Mouse (Mus musculus) neural tube, embryonic 11.5 days (tissue): ENCODE data around the gene Prr23a2. TPM values are rescaled to one million over a fixed set of nuclear protein-coding genes. Genes with fewer than 3 reads are reported as not detected.
"Not testable (repeated sequence)": the region's sequence is repeated elsewhere in the genome, so short reads cannot be mapped to it uniquely, and the experiment has no call there.

Source experiments
- ATAC-seq: fragments of 200-750 bp; cut with Nextera tagmentation; 2 replicates; pipeline ENCODE4 v1.8.0; 2017; ENCODE audit warnings: moderate number of reproducible peaks, mild to moderate bottlenecking, moderate TSS enrichment, moderate library complexity; ENCODE audit not compliant: insufficient read depth, low FRiP score, low TSS enrichment
- DNase-seq: peaks from one replicate; pipeline ENCODE4 v3.0.0-alpha.2; 2015; ENCODE audit warnings: low spot score
- H3K27ac ChIP-seq: fragments of 300-500 bp; sonication (generic); 2 replicates; pipeline ENCODE4 v1.5.1; 2014; ENCODE audit warnings: low read depth, mild to moderate bottlenecking, low read length
- H3K27me3 ChIP-seq: fragments of 300-500 bp; sonication (generic); 2 replicates; pipeline ENCODE4 v1.6.1; 2014; ENCODE audit warnings: mild to moderate bottlenecking, low read length, mixed read lengths; ENCODE audit not compliant: control insufficient read depth, insufficient read depth
- H3K36me3 ChIP-seq: fragments of 300-500 bp; sonication (generic); 2 replicates; pipeline ENCODE4 v1.6.1; 2014; ENCODE audit warnings: mild to moderate bottlenecking, low read length, moderate library complexity, mixed read lengths; ENCODE audit not compliant: control insufficient read depth, insufficient read depth
- H3K4me1 ChIP-seq: fragments of 300-500 bp; sonication (generic); 2 replicates; pipeline ENCODE4 v1.6.1; 2014; ENCODE audit warnings: low read length, mixed read lengths; ENCODE audit not compliant: control insufficient read depth, insufficient read depth
- H3K4me2 ChIP-seq: fragments of 300-500 bp; sonication (generic); 2 replicates; pipeline ENCODE4 v1.6.1; 2014; ENCODE audit warnings: low read depth, mild to moderate bottlenecking, moderate library complexity
- H3K4me3 ChIP-seq: fragments of 300-500 bp; sonication (generic); 2 replicates; pipeline ENCODE4 v1.5.1; 2014; ENCODE audit warnings: low read depth, low read length
- H3K9ac ChIP-seq: fragments of 300-500 bp; sonication (generic); 2 replicates; pipeline ENCODE4 v1.6.1; 2014; ENCODE audit warnings: mild to moderate bottlenecking, low read length
- H3K9me3 ChIP-seq: fragments of 300-500 bp; sonication (generic); 2 replicates; pipeline ENCODE4 v1.6.1; 2016; ENCODE audit warnings: low read length; ENCODE audit not compliant: control insufficient read depth
- WGBS: fragments of 180-500 bp; shearing (Covaris S2); extraction: QIAGEN DNeasy Blood & Tissue Kit; methylation state at CpG from one replicate; pipeline ENCODE4 v1.1.7; 2014; 5-methylcytosine and 5-hydroxymethylcytosine counted together
- polyA plus RNA-seq: library from polyadenylated mRNA; unstranded; fragments of >200 nt; fragmentation: Nextera tagmentation; extraction: Ambion mirVana; gene quantifications from 2 replicates; pipeline ENCODE4 v1.2.1, GENCODE M21; 2014

The Prr23a2 gene
- not detected in 2 replicates for polyA plus RNA-seq

GRCm38 (mm10) chr9:98856210-98856609 lies at the start of gene Prr23a2:
Gene Prr23a2 (plus strand): TSS chr9:98856494.
- no peaks in the 10 kb centered on the region for H3K4me1 ChIP-seq
- no peak within 1 kb of the TSS for H3K4me3 ChIP-seq
- 70% methylated on average over 18 of the region's 18 CpGs for WGBS
- DNase-seq (no peak), ATAC-seq (no peak)
- no peak within 1 kb of the TSS for H3K9ac ChIP-seq
- H3K9me3 ChIP-seq, result no peaks in the 10 kb centered on the region
- no peaks in the 10 kb centered on the region for H3K27me3 ChIP-seq
- H3K27ac ChIP-seq, result no peak within 1 kb of the TSS
- H3K36me3 ChIP-seq, result no peaks in the 10 kb centered on the region
- no peak within 1 kb of the TSS for H3K4me2 ChIP-seq

DNA sequence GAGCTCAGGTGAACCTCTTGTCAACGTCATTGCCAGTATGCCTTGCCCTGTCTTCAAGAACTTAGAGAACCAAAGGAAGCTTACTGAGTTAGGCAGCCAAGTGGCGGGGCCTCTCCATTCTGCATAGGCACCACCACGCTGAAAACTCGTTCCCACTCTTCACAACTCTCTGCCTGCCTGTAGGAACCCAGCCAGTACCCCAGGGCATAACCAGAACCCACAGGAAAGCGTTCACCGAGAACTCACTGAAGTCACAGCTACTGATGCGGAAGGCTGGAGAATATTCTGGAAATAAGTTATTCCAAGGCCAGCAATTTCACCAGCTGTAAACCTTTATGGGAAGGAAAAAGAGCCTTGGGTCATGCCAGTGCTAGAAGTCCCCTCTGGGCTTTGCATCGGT lies 48.7 kb upstream of the Prr23a2 start:
- 92% methylated on average over 8 of the region's 8 CpGs for WGBS
- Histone ChIP-seq H3K27ac (no peak overlapping the region), H3K4me2 (no peak overlapping the region), H3K9ac (no peak overlapping the region), H3K4me3 (no peak overlapping the region), H3K27me3 (no peaks in the 10 kb centered on the region), H3K4me1 (no peaks in the 10 kb centered on the region), H3K36me3 (no peaks in the 10 kb centered on the region), H3K9me3 (no peaks in the 10 kb centered on the region)
- ATAC-seq (no peak), DNase-seq (no peak)

GRCm38 (mm10) chr9:98809526-98809925 lies 46.8 kb upstream of the Prr23a2 start:
- not testable (repeated sequence) for H3K27ac ChIP-seq, H3K4me1 ChIP-seq, H3K27me3 ChIP-seq, H3K36me3 ChIP-seq, H3K9me3 ChIP-seq, H3K9ac ChIP-seq, ATAC-seq, H3K4me3 ChIP-seq, H3K4me2 ChIP-seq
- peak; percentile 44 for DNase-seq
- WGBS, result 58% methylated on average over 1 of the region's 2 CpGs

DNA sequence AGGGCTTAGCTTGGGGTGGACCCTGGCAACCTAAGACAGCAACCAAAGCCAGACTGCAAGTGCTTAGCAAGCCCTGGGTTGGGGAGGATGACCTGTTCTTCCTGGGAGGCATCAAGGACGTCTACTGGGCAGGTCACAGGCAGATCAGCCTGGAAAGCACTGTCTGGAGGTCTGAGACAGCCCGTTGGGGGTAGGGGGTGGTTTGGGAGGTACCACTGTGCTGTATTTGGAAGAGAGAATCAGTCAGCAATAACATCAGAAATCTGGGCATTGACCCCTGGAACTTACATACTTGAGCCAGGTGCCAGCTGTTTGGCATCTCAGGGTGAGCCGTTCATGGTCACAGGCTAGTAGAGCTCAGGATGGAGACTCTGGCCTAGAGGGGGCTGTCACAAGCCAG lies 40.2 kb upstream of the Prr23a2 start:
- Histone ChIP-seq H3K27me3 (no peaks in the 10 kb centered on the region), H3K4me3 (no peak overlapping the region), H3K36me3 (no peaks in the 10 kb centered on the region), H3K4me2 (no peak overlapping the region), H3K4me1 (no peaks in the 10 kb centered on the region), H3K9me3 (no peaks in the 10 kb centered on the region), H3K27ac (no peak overlapping the region), H3K9ac (no peak overlapping the region)
- WGBS, result 84% methylated on average over 3 of the region's 3 CpGs
- DNase-seq (no peak), ATAC-seq (no peak)

DNA sequence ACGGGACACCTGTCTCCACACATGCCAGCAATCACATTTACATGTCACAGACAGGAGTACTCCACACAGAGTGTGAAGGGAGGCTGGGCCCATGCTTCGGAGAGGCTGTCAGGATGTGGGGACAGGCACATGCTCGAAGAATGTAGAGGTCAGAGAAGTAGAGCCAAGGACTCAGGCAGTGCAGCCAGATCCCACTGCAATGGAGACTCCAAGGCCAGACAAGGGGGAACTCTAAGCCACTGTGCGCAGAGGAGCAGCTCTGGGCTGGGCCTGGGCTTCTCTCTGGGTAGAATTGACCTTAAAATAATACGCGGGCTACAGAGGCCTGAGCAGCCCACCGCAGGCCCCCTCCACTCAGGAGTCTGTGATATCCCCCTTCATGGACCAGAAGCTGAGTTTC lies 38.7 kb upstream of the Prr23a2 start:
- Histone ChIP-seq H3K9ac (no peak overlapping the region), H3K4me1 (no peaks in the 10 kb centered on the region), H3K36me3 (no peaks in the 10 kb centered on the region), H3K9me3 (no peaks in the 10 kb centered on the region), H3K4me3 (no peak overlapping the region), H3K27ac (no peak overlapping the region), H3K27me3 (no peaks in the 10 kb centered on the region), H3K4me2 (no peak overlapping the region)
- no peak for DNase-seq
- ATAC-seq, result no peak
- WGBS, result 84% methylated on average over 7 of the region's 7 CpGs

- Histone ChIP-seq H3K4me1 (no peaks in the 10 kb centered on the region), H3K4me2 (no peak overlapping the region), H3K27me3 (no peaks in the 10 kb centered on the region), H3K27ac (no peak overlapping the region), H3K4me3 (no peak overlapping the region), H3K9me3 (no peaks in the 10 kb centered on the region), H3K9ac (no peak overlapping the region), H3K36me3 (no peaks in the 10 kb centered on the region)
- 77% methylated on average over 5 of the region's 5 CpGs for WGBS
- DNase-seq (no peak), ATAC-seq (no peak)
These were observed 37.3 kb upstream of the Prr23a2 start for GRCm38 (mm10) chr9:98818971-98819370.

GRCm38 (mm10) chr9:98819481-98819880 lies 36.8 kb upstream of the Prr23a2 start:
- Histone ChIP-seq H3K9ac (no peak overlapping the region), H3K9me3 (no peaks in the 10 kb centered on the region), H3K4me3 (no peak overlapping the region), H3K27me3 (no peaks in the 10 kb centered on the region), H3K4me1 (no peaks in the 10 kb centered on the region), H3K4me2 (no peak overlapping the region), H3K36me3 (no peaks in the 10 kb centered on the region), H3K27ac (no peak overlapping the region)
- WGBS, result 76% methylated on average over 2 of the region's 2 CpGs
- DNase-seq (no peak), ATAC-seq (no peak)

- Histone ChIP-seq H3K9ac (no peak overlapping the region), H3K4me1 (no peaks in the 10 kb centered on the region), H3K27me3 (no peaks in the 10 kb centered on the region), H3K36me3 (no peaks in the 10 kb centered on the region), H3K4me3 (no peak overlapping the region), H3K9me3 (no peaks in the 10 kb centered on the region), H3K4me2 (no peak overlapping the region), H3K27ac (no peak overlapping the region)
- WGBS, result 91% methylated on average over 4 of the region's 4 CpGs
- DNase-seq (no peak), ATAC-seq (no peak)
These were observed 35.8 kb upstream of the Prr23a2 start for GRCm38 (mm10) chr9:98820461-98820860.

- H3K4me2 ChIP-seq, result no peak overlapping the region
- H3K9me3 ChIP-seq, result no peaks in the 10 kb centered on the region
- ATAC-seq (no peak), DNase-seq (no peak)
- no peak overlapping the region for H3K27ac ChIP-seq
- no peak overlapping the region for H3K4me3 ChIP-seq
- H3K4me1 ChIP-seq, result no peaks in the 10 kb centered on the region
- no peaks in the 10 kb centered on the region for H3K27me3 ChIP-seq
- no peaks in the 10 kb centered on the region for H3K36me3 ChIP-seq
- no peak overlapping the region for H3K9ac ChIP-seq
These were observed 35.2 kb upstream of the Prr23a2 start for GRCm38 (mm10) chr9:98821067-98821466.
